Mouse (Mus musculus) neural tube, embryonic 11.5 days (tissue): ENCODE results near the gene Prdx3. TPM values are rescaled to one million over a fixed set of nuclear protein-coding genes. Genes with fewer than 3 reads are reported as not detected.
"Not testable (repeated sequence)": the region's sequence is repeated elsewhere in the genome, so short reads cannot be mapped to it uniquely, and the experiment has no call there.

ENCODE experiments used
- ATAC-seq: fragments of 200-750 bp; cut with Nextera tagmentation; 2 replicates; pipeline ENCODE4 v1.8.0; 2017; ENCODE audit warnings: moderate number of reproducible peaks, mild to moderate bottlenecking, moderate TSS enrichment, moderate library complexity; ENCODE audit not compliant: insufficient read depth, low FRiP score, low TSS enrichment
- DNase-seq: peaks from one replicate; pipeline ENCODE4 v3.0.0-alpha.2; 2015; ENCODE audit warnings: low spot score
- H3K27ac ChIP-seq: fragments of 300-500 bp; sonication (generic); 2 replicates; pipeline ENCODE4 v1.5.1; 2014; ENCODE audit warnings: low read depth, mild to moderate bottlenecking, low read length
- H3K27me3 ChIP-seq: fragments of 300-500 bp; sonication (generic); 2 replicates; pipeline ENCODE4 v1.6.1; 2014; ENCODE audit warnings: mild to moderate bottlenecking, low read length, mixed read lengths; ENCODE audit not compliant: control insufficient read depth, insufficient read depth
- H3K36me3 ChIP-seq: fragments of 300-500 bp; sonication (generic); 2 replicates; pipeline ENCODE4 v1.6.1; 2014; ENCODE audit warnings: mild to moderate bottlenecking, low read length, moderate library complexity, mixed read lengths; ENCODE audit not compliant: control insufficient read depth, insufficient read depth
- H3K4me1 ChIP-seq: fragments of 300-500 bp; sonication (generic); 2 replicates; pipeline ENCODE4 v1.6.1; 2014; ENCODE audit warnings: low read length, mixed read lengths; ENCODE audit not compliant: control insufficient read depth, insufficient read depth
- H3K4me2 ChIP-seq: fragments of 300-500 bp; sonication (generic); 2 replicates; pipeline ENCODE4 v1.6.1; 2014; ENCODE audit warnings: low read depth, mild to moderate bottlenecking, moderate library complexity
- H3K4me3 ChIP-seq: fragments of 300-500 bp; sonication (generic); 2 replicates; pipeline ENCODE4 v1.5.1; 2014; ENCODE audit warnings: low read depth, low read length
- H3K9ac ChIP-seq: fragments of 300-500 bp; sonication (generic); 2 replicates; pipeline ENCODE4 v1.6.1; 2014; ENCODE audit warnings: mild to moderate bottlenecking, low read length
- H3K9me3 ChIP-seq: fragments of 300-500 bp; sonication (generic); 2 replicates; pipeline ENCODE4 v1.6.1; 2016; ENCODE audit warnings: low read length; ENCODE audit not compliant: control insufficient read depth
- WGBS: fragments of 180-500 bp; shearing (Covaris S2); extraction: QIAGEN DNeasy Blood & Tissue Kit; methylation state at CpG from one replicate; pipeline ENCODE4 v1.1.7; 2014; 5-methylcytosine and 5-hydroxymethylcytosine counted together
- polyA plus RNA-seq: library from polyadenylated mRNA; unstranded; fragments of >200 nt; fragmentation: Nextera tagmentation; extraction: Ambion mirVana; gene quantifications from 2 replicates; pipeline ENCODE4 v1.2.1, GENCODE M21; 2014

The Prdx3 gene
- polyA plus RNA-seq, 1 experiment from 2014 or later: 115 TPM

DNA sequence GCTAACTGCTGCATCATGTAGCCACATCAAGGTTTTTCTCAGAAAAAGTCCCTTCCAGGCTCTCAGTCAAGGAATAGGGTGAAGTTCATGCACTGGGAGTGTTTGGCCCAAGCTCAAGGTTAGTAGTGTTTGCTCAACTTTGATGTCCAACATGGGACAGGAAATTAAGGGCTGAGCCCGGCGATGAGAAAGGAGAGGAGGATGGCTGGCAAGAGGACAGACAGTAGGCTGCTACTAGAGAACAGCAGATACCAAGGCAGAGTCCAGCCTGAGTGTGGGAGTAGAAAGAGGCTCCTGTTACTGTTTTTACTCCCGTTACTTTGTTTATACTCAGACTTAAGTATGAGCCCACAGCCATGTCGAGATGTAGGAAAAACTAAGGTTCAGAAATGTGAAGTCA is 855 bp downstream of the Prdx3 start:
- Histone ChIP-seq H3K36me3 (no peaks in the 10 kb centered on the region; the same call in 1 of the 2 replicates), H3K4me3 (peak overlapping the region; percentile 70), H3K4me2 (peak overlapping the region; percentile 62), H3K27ac (no peak overlapping the region), H3K9me3 (no peaks in the 10 kb centered on the region), H3K9ac (peak overlapping the region; percentile 78), H3K4me1 (no peaks in the 10 kb centered on the region), H3K27me3 (no peaks in the 10 kb centered on the region)
- 35% methylated on average over 4 of the region's 4 CpGs for WGBS
- DNase-seq (no peak), ATAC-seq (no peak)

- Histone ChIP-seq H3K4me2 (no peak overlapping the region), H3K9me3 (no peaks in the 10 kb centered on the region), H3K27me3 (no peaks in the 10 kb centered on the region), H3K4me3 (no peak overlapping the region), H3K36me3 (peaks cover 2% of the 10 kb centered on the region; the same call in 1 of the 2 replicates), H3K4me1 (no peaks in the 10 kb centered on the region), H3K9ac (no peak overlapping the region), H3K27ac (no peak overlapping the region)
- DNase-seq (no peak), ATAC-seq (no peak)
- 69% methylated on average over 1 of the region's 1 CpGs for WGBS
Measured at GRCm38 (mm10) chr19:60872272-60872671, 2.1 kb downstream of the Prdx3 start.

DNA sequence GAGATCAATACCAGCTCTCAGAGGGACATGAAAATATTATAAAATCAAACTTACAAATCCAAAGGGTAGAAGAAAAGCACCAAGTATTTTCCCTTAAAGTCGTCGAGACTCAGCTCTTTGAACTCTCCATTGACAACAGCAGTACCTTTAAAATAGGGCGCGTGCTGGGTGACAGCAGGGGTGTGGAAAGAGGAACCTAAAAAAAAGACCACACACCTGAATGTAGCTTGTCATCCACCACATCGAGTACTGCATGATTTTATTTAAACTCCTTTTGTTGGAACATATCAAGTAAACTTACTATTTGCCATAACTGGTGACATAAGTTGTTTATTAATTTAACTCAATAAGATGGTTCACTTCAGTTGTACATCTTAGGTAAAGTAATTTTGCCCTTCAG is 3.0 kb downstream of the Prdx3 start:
- peaks cover 2% of the 10 kb centered on the region; the same call in 1 of the 2 replicates for H3K36me3 ChIP-seq
- H3K9me3 ChIP-seq: no peaks in the 10 kb centered on the region
- no peak for DNase-seq
- H3K4me2 ChIP-seq: no peak overlapping the region
- H3K4me1 ChIP-seq: no peaks in the 10 kb centered on the region
- ATAC-seq: no peak
- no peak overlapping the region for H3K9ac ChIP-seq
- WGBS: 93% methylated on average over 5 of the region's 5 CpGs
- H3K4me3 ChIP-seq: no peak overlapping the region
- no peak overlapping the region for H3K27ac ChIP-seq
- H3K27me3 ChIP-seq: no peaks in the 10 kb centered on the region

DNA sequence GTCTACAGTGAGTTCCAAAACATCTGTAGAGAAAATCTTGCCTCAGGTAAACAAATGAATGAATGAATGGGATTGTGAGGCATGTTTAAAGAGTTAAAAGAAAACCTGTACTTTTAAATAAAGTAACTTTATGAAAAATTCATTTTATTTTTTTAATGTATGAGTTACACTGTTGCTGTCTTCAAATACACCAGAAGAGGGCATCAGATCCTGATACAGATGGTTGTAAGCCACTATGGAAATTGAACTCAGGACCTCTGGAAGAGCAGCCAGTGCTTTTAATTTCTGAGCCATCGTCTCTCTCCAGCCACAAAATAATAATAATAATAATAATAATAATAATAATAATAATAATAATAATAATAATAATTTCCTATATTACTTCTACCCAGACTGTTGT is 3.9 kb downstream of the Prdx3 start:
- DNase-seq (no peak), ATAC-seq (no peak)
- no peaks in the 10 kb centered on the region for H3K27me3 ChIP-seq
- H3K9ac ChIP-seq: no peak overlapping the region
- peaks cover 2% of the 10 kb centered on the region; the same call in 1 of the 2 replicates for H3K36me3 ChIP-seq
- no peak overlapping the region for H3K4me3 ChIP-seq
- 87% methylated on average over 1 of the region's 1 CpGs for WGBS
- H3K4me2 ChIP-seq: no peak overlapping the region
- H3K27ac ChIP-seq: no peak overlapping the region
- H3K9me3 ChIP-seq: no peaks in the 10 kb centered on the region
- no peaks in the 10 kb centered on the region for H3K4me1 ChIP-seq

- H3K9ac ChIP-seq, H3K27ac ChIP-seq, H3K4me2 ChIP-seq, H3K9me3 ChIP-seq, H3K4me3 ChIP-seq, H3K27me3 ChIP-seq, ATAC-seq, H3K36me3 ChIP-seq, H3K4me1 ChIP-seq, DNase-seq: not testable (repeated sequence)
- WGBS: 95% methylated on average over 4 of the region's 4 CpGs
Measured at GRCm38 (mm10) chr19:60866169-60866568, 8.2 kb downstream of the Prdx3 start.

DNA sequence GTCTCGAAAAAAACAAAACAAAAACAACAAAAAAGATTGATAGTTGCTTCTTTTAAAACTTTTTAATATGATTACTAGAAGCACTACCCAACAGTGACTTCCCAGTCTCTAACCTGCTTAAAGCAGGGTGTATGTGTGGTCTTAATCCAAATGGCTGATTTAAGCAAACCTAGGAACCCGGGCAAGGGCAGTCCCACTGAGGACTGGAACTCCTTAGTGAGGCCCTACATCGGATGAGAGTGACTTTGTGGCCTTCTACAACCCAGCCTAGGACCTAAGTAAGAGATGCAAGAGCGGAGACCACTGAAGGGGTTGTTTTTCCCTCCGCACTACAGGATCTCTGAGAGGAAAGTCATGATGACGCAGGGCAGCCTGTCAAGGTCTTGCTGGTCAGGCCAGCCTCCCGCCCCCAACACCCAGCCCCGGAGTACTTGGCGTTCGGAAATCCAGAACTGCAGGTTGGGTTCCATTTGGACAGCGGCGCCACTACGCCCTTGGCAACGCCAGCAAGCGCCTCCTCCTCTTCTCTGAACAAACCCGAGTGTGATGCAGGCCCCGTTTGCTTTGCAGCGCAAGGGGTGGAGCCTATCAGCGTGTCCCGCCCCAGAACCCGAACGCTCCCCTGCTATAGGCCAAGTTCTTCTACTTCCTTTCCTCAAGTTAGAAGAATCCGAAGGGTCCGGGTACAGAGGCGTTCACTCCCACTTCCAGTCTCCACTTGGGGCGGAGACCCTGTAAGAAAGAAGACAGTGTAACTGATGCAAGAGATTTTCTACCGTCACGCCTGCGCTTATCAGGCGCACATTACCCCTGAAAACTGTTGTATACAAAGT is 13.3 kb downstream of the Prdx3 start, which contains the start of gene Sfxn4:
Sfxn4 (minus strand) TSS at position 612 of the 833 bp plus-strand sequence.
- peak within 1 kb of the TSS; percentile 41 for H3K4me2 ChIP-seq
- ATAC-seq (peak; percentile 99), DNase-seq (peak; percentile 91)
- peak within 1 kb of the TSS; percentile 45 for H3K9ac ChIP-seq
- 0 out of 2 replicates have a peak, but pooled peaks cover 3% of the 10 kb centered on the region for H3K36me3 ChIP-seq
- 5% methylated on average over 30 of the region's 30 CpGs for WGBS
- no peak within 1 kb of the TSS for H3K27ac ChIP-seq
- H3K27me3 ChIP-seq: no peaks in the 10 kb centered on the region
- H3K4me1 ChIP-seq: no peaks in the 10 kb centered on the region
- peak within 1 kb of the TSS; percentile 31 for H3K4me3 ChIP-seq
- H3K9me3 ChIP-seq: no peaks in the 10 kb centered on the region

GRCm38 (mm10) chr19:60845731-60846130 is 28.6 kb downstream of the Prdx3 start:
- no peak overlapping the region for H3K9ac ChIP-seq
- H3K9me3 ChIP-seq: no peaks in the 10 kb centered on the region
- DNase-seq: no peak

GRCm38 (mm10) chr19:60843324-60843723 is 31.0 kb downstream of the Prdx3 start:
- Histone ChIP-seq H3K27me3 (no peaks in the 10 kb centered on the region), H3K4me1 (no peaks in the 10 kb centered on the region), H3K4me2 (no peak overlapping the region), H3K36me3 (no peaks in the 10 kb centered on the region), H3K4me3 (no peak overlapping the region), H3K27ac (no peak overlapping the region), H3K9ac (no peak overlapping the region), H3K9me3 (no peaks in the 10 kb centered on the region)
- ATAC-seq (no peak), DNase-seq (no peak)

More at GRCm38 (mm10) chr19:60845731-60846130, 28.6 kb downstream of the Prdx3 start:
- H3K36me3 ChIP-seq: no peaks in the 10 kb centered on the region
- no peak overlapping the region for H3K27ac ChIP-seq
- no peaks in the 10 kb centered on the region for H3K4me1 ChIP-seq
- H3K4me3 ChIP-seq: no peak overlapping the region
- H3K4me2 ChIP-seq: no peak overlapping the region
- H3K27me3 ChIP-seq: no peaks in the 10 kb centered on the region
- ATAC-seq: no peak

DNA sequence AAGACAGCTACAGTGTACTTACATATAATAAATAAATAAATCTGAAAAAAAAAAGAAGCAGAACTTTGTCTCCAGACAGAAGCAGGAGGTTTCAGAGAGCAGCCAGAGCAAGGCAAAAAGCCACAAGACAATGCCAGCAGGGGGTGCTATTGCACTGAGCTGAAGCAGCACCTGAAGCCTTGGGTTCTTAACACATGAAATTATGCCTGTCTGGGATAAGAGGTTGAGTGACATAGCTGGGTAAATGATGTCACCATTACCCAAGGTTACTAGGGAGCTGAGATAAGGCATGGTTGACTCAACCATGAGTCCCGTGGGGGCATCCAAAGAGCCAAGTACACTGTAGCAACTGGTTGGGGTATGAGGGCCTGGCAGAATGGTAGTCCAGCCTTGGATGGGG is 36.6 kb downstream of the Prdx3 start:
- peaks cover 10% of the 10 kb centered on the region for H3K36me3 ChIP-seq
- WGBS: 80% methylated on average over 1 of the region's 1 CpGs
- peak; percentile 70 for DNase-seq
- no peak overlapping the region for H3K9ac ChIP-seq
- no peak overlapping the region for H3K4me2 ChIP-seq
- ATAC-seq: no peak
- H3K9me3 ChIP-seq: no peaks in the 10 kb centered on the region
- H3K27me3 ChIP-seq: no peaks in the 10 kb centered on the region
- H3K4me1 ChIP-seq: no peaks in the 10 kb centered on the region
- H3K27ac ChIP-seq: no peak overlapping the region
- no peak overlapping the region for H3K4me3 ChIP-seq
